Mouse (Mus musculus) heart, embryonic 11.5 days (tissue): ENCODE measurements around the gene Ndufs2. TPM values are rescaled to one million over a fixed set of nuclear protein-coding genes. Genes with fewer than 3 reads are reported as not detected.

ENCODE experiments used
- ATAC-seq: fragments of 200-750 bp; cut with Nextera tagmentation; replicated peaks from 2 replicates; pipeline ENCODE4 v1.8.0; 2017; ENCODE audit warnings: moderate library complexity; ENCODE audit not compliant: insufficient number of reproducible peaks, low FRiP score, low TSS enrichment
- H3K27ac ChIP-seq: fragments of 300-500 bp; sonication (generic); 2 replicates; pipeline ENCODE4 v1.5.1; 2014; ENCODE audit warnings: mild to moderate bottlenecking, low read depth, low read length
- H3K27me3 ChIP-seq: fragments of 300-500 bp; sonication (generic); 2 replicates; pipeline ENCODE4 v1.6.1; 2014; ENCODE audit warnings: mild to moderate bottlenecking, low read length, mixed read lengths; ENCODE audit not compliant: control insufficient read depth, insufficient read depth
- H3K36me3 ChIP-seq: fragments of 300-500 bp; sonication (generic); 2 replicates; pipeline ENCODE4 v1.6.1; 2014; ENCODE audit warnings: mild to moderate bottlenecking, low read length, moderate library complexity, mixed read lengths; ENCODE audit not compliant: control insufficient read depth, insufficient read depth
- H3K4me1 ChIP-seq: fragments of 300-500 bp; sonication (generic); 2 replicates; pipeline ENCODE4 v1.6.1; 2014; ENCODE audit warnings: low read length; ENCODE audit not compliant: control insufficient read depth, insufficient read depth
- H3K4me2 ChIP-seq: fragments of 300-500 bp; sonication (generic); 2 replicates; pipeline ENCODE4 v1.6.1; 2014; ENCODE audit warnings: mild to moderate bottlenecking, moderate library complexity
- H3K4me3 ChIP-seq: fragments of 300-500 bp; sonication (generic); 2 replicates; pipeline ENCODE4 v1.5.1; 2014; ENCODE audit warnings: low read depth, low read length
- H3K9ac ChIP-seq: fragments of 300-500 bp; sonication (generic); 2 replicates; pipeline ENCODE4 v1.6.1; 2014; ENCODE audit warnings: mild to moderate bottlenecking, low read depth, low read length, moderate library complexity
- H3K9me3 ChIP-seq: fragments of 300-500 bp; sonication (generic); replicated peaks from 2 replicates; pipeline ENCODE4 v1.6.1; 2016; ENCODE audit warnings: low read length; ENCODE audit not compliant: control insufficient read depth
- WGBS: fragments of 180-500 bp; shearing (Covaris S2); extraction: QIAGEN DNeasy Blood & Tissue Kit; methylation state at CpG from one replicate; pipeline ENCODE4 v1.1.7; 2014; ENCODE audit not compliant: insufficient replicate concordance; 5-methylcytosine and 5-hydroxymethylcytosine counted together
- polyA plus RNA-seq: library from polyadenylated mRNA; unstranded; fragments of >200 nt; fragmentation: Nextera tagmentation; extraction: Ambion mirVana; gene quantifications from 2 replicates; pipeline ENCODE4 v1.2.1, GENCODE M21; 2014

Ndufs2 gene
- polyA plus RNA-seq, 1 experiment from 2014 or later = 446 TPM

DNA sequence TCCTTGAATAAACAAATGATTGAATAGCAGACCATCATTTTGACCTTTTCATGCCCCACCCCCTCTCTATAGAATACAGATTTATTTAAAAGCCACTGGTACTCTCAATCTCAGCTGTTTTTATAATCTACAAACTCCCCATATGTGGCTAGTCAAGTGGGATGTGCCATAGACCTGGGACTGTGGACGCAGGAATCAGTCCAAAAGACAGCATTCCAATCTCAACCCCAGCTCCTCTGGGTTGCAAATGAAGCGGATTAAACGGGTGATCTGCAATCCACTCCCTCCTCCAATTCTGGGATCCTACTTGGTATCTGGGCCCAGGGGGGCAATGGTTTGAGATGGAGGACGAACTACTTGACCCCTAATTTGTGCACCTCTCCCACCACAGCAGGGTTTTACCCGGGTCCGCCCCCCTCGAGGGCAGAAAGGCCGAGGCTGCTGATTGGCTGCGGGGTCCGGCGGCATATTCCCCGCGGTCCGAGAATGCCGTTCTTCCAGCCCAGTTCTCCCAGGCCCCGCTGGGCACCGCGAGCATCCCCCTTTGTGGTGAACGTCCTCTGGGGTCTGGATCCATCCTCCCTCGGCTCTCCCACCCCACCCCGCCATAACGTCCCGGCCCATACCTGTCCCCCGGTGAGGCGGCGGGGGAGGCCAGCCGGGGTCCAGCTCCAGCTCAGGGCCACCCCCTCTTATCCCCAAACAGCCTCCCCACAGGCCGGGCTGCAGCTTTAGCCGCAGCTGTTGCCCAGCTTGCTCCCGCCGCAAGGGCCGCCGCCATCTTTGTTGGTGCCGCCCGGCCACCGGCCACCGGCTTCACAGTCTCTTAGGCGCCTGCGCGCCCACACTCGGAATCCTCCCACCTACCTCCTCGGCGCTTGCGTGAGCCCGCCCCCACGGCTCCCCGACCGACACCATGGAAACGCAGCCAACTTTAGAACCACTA is 36.2 kb upstream of the Ndufs2 start, which contains the start of gene Usp21:
Usp21 (minus strand) TSS at position 856 of the 946 bp plus-strand sequence.
- peaks cover 12% of the 10 kb centered on the region; the same call in 1 of the 2 replicates for H3K4me1 ChIP-seq
- H3K4me3 ChIP-seq = peak within 1 kb of the TSS; percentile 97
- H3K9me3 ChIP-seq = no peaks in the 10 kb centered on the region
- H3K4me2 ChIP-seq = peak within 1 kb of the TSS; percentile 83
- WGBS = under 1% methylated on average over 49 of the region's 49 CpGs
- H3K27ac ChIP-seq = peak within 1 kb of the TSS; percentile 95
- peak; percentile 91 for ATAC-seq
- peak within 1 kb of the TSS; percentile 100 for H3K9ac ChIP-seq
- H3K27me3 ChIP-seq = no peaks in the 10 kb centered on the region
- H3K36me3 ChIP-seq = peaks cover 10% of the 10 kb centered on the region; the same call in 1 of the 2 replicates

DNA sequence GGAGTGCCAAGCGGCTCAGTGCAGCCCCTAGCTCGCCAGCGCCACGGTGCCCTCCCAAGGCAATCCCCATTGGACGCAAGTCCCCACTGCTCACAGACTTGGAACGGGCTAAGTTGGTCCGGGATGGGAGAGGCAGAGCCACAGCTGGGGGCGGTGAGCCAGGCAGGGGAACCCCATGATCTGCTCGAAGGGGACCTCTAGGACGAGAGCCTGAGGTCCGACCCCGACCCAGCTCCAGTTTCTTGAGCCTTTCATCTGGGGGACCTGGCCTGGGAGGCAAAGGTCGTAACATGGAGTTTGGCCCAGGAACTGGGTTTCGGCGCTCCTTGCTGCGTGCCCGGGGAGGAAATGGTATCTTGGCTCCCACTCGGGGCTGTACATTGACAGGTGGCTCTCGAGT is 35.3 kb upstream of the Ndufs2 start:
- ATAC-seq = no peak

DNA sequence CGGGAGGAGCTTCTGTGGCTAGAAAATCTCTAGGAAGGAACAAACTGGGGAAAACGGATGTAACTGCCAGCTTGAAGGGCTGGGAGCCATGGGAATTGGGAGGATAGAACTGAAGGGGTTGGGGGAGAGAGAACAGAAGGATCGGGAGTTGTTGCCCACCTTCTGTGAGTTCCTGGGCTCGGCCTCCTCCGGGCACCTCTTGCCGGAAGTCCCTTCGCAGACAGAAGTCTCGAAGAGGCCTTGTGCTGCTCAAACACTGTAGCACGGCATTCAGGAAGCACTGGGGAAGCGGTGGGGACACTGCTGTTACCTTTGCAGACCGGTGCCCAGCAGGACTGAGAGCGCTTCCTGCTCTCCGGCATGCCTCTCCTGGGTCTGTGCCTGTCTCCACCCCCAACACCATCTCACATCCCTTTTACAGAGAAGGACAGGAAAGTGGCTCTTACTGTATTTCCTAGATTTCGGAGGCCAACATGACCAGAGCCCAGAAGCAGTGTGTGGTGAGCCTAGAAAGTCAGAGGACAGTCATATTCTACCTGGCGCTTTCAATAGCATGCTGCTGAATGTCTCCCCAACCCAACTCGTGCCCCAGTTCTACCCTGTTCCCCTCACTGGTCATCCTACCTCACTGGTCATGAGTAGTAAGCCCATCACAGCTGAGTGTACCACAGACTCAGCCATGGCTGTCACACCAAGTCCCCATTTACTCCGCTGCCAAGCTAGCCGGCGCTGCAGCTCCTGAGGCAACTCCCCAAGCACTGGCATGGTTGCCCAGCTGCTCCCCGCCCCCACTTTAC is 34.1 kb upstream of the Ndufs2 start:
- peaks cover 12% of the 10 kb centered on the region; the same call in 1 of the 2 replicates for H3K36me3 ChIP-seq
- H3K4me2 ChIP-seq = no peak overlapping the region
- no peak for ATAC-seq
- H3K4me3 ChIP-seq = no peak overlapping the region
- peaks cover 15% of the 10 kb centered on the region; the same call in 1 of the 2 replicates for H3K4me1 ChIP-seq
- no peaks in the 10 kb centered on the region for H3K27me3 ChIP-seq
- H3K9ac ChIP-seq = no peak overlapping the region
- H3K9me3 ChIP-seq = no peaks in the 10 kb centered on the region
- WGBS = 79% methylated on average over 20 of the region's 20 CpGs
- no peak overlapping the region for H3K27ac ChIP-seq

More for the DNA sequence above, 35.3 kb upstream of the Ndufs2 start:
- peaks cover 15% of the 10 kb centered on the region; the same call in 1 of the 2 replicates for H3K4me1 ChIP-seq
- H3K4me2 ChIP-seq = peak overlapping the region; percentile 83
- peak overlapping the region; percentile 97; the same call in 1 of the 2 replicates for H3K4me3 ChIP-seq
- no peak overlapping the region for H3K9ac ChIP-seq
- no peaks in the 10 kb centered on the region for H3K27me3 ChIP-seq
- H3K36me3 ChIP-seq = peaks cover 12% of the 10 kb centered on the region; the same call in 1 of the 2 replicates
- 88% methylated on average over 19 of the region's 19 CpGs for WGBS
- no peak overlapping the region for H3K27ac ChIP-seq
- H3K9me3 ChIP-seq = no peaks in the 10 kb centered on the region

DNA sequence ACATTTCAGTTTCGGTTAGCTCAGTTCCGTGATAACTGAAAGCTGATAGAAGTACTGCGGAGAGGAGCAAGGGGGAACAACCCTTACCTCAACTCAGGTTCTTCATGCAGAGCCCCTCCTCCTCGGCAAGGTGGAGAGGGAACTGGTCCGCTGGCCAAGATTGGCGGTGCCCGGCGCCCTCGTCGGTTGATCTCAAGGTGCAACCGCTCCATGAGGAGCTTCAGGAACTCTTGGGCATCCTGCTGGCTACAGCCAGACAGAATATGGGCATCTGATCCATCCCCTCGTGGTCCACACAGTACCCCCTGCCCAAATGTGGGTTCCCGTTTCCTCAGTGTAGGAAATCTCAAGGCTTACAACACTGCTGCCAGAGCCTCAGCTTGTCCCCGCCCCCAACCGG is 33.3 kb upstream of the Ndufs2 start:
- Histone ChIP-seq H3K4me3 (no peak overlapping the region), H3K27ac (no peak overlapping the region), H3K27me3 (no peaks in the 10 kb centered on the region), H3K4me1 (peaks cover 18% of the 10 kb centered on the region), H3K9me3 (no peaks in the 10 kb centered on the region), H3K36me3 (peaks cover 12% of the 10 kb centered on the region; the same call in 1 of the 2 replicates), H3K9ac (no peak overlapping the region), H3K4me2 (no peak overlapping the region)
- ATAC-seq = no peak
- 91% methylated on average over 15 of the region's 15 CpGs for WGBS

DNA sequence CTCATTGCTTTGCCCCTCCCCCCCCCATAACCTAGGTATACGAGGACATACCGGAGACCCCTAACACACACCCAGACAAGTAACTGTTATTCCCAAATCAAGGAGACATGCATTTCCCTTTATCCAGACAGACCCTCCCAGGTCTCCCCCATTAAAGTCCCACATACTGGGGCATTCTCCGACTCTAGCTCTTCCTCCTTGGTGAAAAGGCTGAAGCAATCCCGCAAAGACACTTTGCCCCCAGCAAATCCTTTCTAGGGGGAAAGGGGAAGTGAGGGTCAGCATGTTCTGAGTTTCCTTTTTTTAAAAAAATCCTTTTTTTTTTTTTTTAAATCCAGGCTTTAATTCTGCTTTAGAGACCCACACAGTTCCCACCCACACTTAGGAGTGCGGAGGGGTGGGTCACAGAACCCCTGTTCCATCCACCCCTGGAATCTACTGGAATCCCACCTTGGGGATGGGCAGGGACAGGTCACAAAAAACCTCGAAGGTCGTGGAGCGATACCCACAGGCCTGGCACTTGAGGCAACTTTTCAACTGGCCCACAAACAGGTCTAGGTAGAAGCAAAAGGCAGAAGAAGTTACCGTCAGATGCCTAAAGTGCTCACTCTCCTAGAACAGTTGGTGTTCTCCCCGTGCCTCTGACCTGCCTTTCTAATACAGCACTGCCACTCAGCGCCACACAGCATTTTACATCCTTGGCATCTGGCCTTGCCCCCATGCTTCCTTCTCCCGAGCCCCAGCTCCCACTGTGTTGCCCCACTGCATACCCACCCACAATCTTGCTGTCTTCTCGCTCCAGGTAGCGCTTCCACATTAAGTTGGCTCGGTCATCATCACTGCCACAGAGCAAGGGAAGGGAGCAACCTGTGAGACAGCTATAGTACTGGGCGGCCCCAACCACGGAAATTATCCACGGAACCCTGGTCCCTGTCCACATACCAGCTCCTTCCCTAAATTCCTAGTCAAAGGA is 32.3 kb upstream of the Ndufs2 start:
- no peak overlapping the region for H3K4me2 ChIP-seq
- H3K36me3 ChIP-seq = 0 out of 2 replicates have a peak, but pooled peaks cover 7% of the 10 kb centered on the region
- H3K27ac ChIP-seq = no peak overlapping the region

DNA sequence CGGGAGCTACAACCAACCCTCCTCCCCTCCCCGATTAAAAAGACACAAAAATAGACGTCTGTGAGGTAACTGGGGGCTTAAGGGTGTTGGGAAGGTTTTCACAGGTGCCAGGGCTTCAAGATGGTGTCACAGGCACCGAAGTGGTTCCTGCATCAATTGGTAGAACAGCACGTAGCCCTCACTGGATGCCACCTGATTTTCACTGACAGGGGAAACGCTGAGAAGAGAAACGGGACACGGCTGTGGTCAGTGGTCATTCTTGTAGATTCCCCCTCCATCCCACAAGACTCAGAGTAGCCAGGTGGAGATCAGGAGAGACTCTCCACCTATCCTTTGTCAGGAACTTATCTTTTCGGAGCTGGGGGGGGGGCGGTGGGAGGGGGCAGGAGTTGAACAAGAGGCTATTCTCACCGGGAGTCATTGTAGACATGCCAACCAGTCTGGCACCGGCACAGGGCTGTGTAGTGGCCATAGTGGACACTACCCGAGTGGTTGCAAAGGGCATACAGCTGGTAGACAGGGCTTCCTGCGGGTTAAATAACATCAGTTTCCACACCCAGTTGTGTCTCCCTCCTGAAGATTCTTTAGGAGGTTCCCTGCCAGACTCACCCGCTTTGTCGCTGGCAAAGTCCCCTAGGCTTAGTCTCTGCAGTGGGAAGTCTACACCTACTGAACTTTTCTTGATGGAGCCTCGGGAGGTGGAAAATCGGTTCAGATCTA is 31.1 kb upstream of the Ndufs2 start:
- no peaks in the 10 kb centered on the region for H3K27me3 ChIP-seq
- H3K27ac ChIP-seq = peak overlapping the region; percentile 93
- H3K9me3 ChIP-seq = no peaks in the 10 kb centered on the region
- H3K36me3 ChIP-seq = peaks cover 13% of the 10 kb centered on the region; the same call in 1 of the 2 replicates
- WGBS = 75% methylated on average over 18 of the region's 18 CpGs
- H3K4me2 ChIP-seq = peak overlapping the region; percentile 83
- H3K9ac ChIP-seq = peak overlapping the region; percentile 47; the same call in 1 of the 2 replicates
- no peak for ATAC-seq
- H3K4me3 ChIP-seq = peak overlapping the region; percentile 54
- peaks cover 11% of the 10 kb centered on the region for H3K4me1 ChIP-seq

More for the DNA sequence above, 32.3 kb upstream of the Ndufs2 start:
- Histone ChIP-seq H3K9me3 (no peaks in the 10 kb centered on the region), H3K4me3 (no peak overlapping the region), H3K9ac (no peak overlapping the region), H3K27me3 (no peaks in the 10 kb centered on the region), H3K4me1 (peaks cover 17% of the 10 kb centered on the region)
- no peak for ATAC-seq
- WGBS = 90% methylated on average over 18 of the region's 18 CpGs

DNA sequence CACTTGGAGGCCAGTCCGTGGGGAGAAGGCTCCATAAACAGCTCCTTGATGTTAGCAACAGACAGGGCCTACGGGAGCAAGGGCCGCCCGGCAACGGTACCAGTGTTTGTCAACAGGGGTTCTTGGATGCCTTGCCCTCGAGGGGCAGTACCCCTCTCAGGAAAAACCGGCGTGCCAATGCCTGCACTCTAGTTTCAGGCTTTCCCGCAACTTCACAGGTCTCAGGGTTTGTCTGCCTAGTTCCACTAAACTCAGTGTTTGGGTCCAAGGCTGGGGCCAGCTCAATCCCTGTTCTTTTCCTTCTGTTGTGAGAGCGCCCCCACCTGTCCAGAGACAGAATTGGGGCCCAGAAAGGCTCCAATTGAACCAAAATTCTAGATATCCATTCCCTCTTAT is 30.3 kb upstream of the Ndufs2 start:
- Histone ChIP-seq H3K4me3 (peak overlapping the region; percentile 54), H3K4me1 (peaks cover 7% of the 10 kb centered on the region), H3K27me3 (no peaks in the 10 kb centered on the region), H3K27ac (peak overlapping the region; percentile 93), H3K9me3 (no peaks in the 10 kb centered on the region), H3K4me2 (peak overlapping the region; percentile 83), H3K36me3 (peaks cover 13% of the 10 kb centered on the region; the same call in 1 of the 2 replicates), H3K9ac (peak overlapping the region; percentile 84)
- 0% methylated on average over 10 of the region's 10 CpGs for WGBS
- ATAC-seq = peak; percentile 46
